Mouse (Mus musculus) CH12.LX (cell line): ENCODE data around the gene Gpr39.

Experiments used
- CHD1 ChIP-seq: IDR thresholded peaks from 2 replicates; pipeline ENCODE4 v1.6.1; 2012; ENCODE audit warnings: low read depth, low read length, improper control_type of control experiment, inconsistent platforms
- CTCF ChIP-seq, 2 experiments: IDR thresholded peaks in 1 of 2; conservative IDR thresholded peaks in 1 of 2; 2 replicates each; pipeline ENCODE4 v1.5.1; 2011 to 2012; ENCODE audit warnings: low read depth in 2 of 2, low read length in 2 of 2, improper control_type of control experiment in 1 of 2, inconsistent platforms in 1 of 2, mild to moderate bottlenecking in 1 of 2, moderate library complexity in 1 of 2
- HCFC1 ChIP-seq: IDR thresholded peaks from 2 replicates; pipeline ENCODE4 v1.6.1; 2012; ENCODE audit warnings: low read depth, mild to moderate bottlenecking, inconsistent platforms, low read length, improper control_type of control experiment
- POLR2A ChIP-seq: IDR thresholded peaks from 2 replicates; pipeline ENCODE4 v1.6.1; 2011; ENCODE audit warnings: low read depth, mild to moderate bottlenecking, improper control_type of control experiment, low read length

- TF ChIP-seq HCFC1 (no peak), POLR2A (no peak), CTCF (conservative IDR thresholded peaks at IDR 0.05 in 1 of 2, IDR thresholded peaks at IDR 0.05 in 1 of 2; ENCODE audit: low read depth in 2 of 2, low read length in 2 of 2) (no peak), CHD1 (no peak)
Measured at GRCm38 (mm10) chr1:125808426-125808825, 131.6 kb downstream of the Gpr39 start.
